Mouse (Mus musculus) ES-Bruce4 (cell line): ENCODE results near the gene Vldlr. TPM values are rescaled to one million over a fixed set of nuclear protein-coding genes. Genes with fewer than 3 reads are reported as not detected.

Experiments
- H3K27ac ChIP-seq: 2 replicates; pipeline ENCODE4 v1.5.1; 2012; ENCODE audit warnings: low read length, inconsistent platforms; ENCODE audit not compliant: insufficient read depth
- H3K27me3 ChIP-seq: 2 replicates; pipeline ENCODE4 v1.6.1; 2012; ENCODE audit warnings: mild to moderate bottlenecking, low read length, inconsistent platforms; ENCODE audit not compliant: control insufficient read depth, poor library complexity, insufficient read depth, severe bottlenecking
- H3K36me3 ChIP-seq: 2 replicates; pipeline ENCODE4 v1.6.1; 2012; ENCODE audit warnings: inconsistent platforms, mild to moderate bottlenecking, low read length, moderate library complexity; ENCODE audit not compliant: control insufficient read depth, poor library complexity, insufficient read depth, severe bottlenecking
- H3K4me1 ChIP-seq: one replicate; pipeline ENCODE4 v1.8.1; 2011; ENCODE audit warnings: low read length; ENCODE audit not compliant: control insufficient read depth, insufficient read depth
- H3K4me3 ChIP-seq: 2 replicates; pipeline ENCODE4 v1.5.1; 2011; ENCODE audit warnings: low read depth, mild to moderate bottlenecking, low read length
- H3K9ac ChIP-seq: 2 replicates; pipeline ENCODE4 v1.6.1; 2012; ENCODE audit warnings: low read depth, mild to moderate bottlenecking, inconsistent platforms; ENCODE audit not compliant: poor library complexity, severe bottlenecking
- H3K9me3 ChIP-seq: replicated peaks from 2 replicates; pipeline ENCODE4 v1.6.1; 2012; ENCODE audit warnings: mild to moderate bottlenecking, low read length, inconsistent platforms; ENCODE audit not compliant: control insufficient read depth, poor library complexity, insufficient read depth, severe bottlenecking
- CTCF ChIP-seq: IDR thresholded peaks from one replicate; pipeline ENCODE4 v1.8.1; 2011; ENCODE audit warnings: low read depth, low read length
- EP300 ChIP-seq: IDR thresholded peaks from 2 replicates; pipeline ENCODE4 v1.6.1; 2011; ENCODE audit warnings: low read depth, low read length; ENCODE audit not compliant: insufficient read depth
- POLR2A ChIP-seq: IDR thresholded peaks from one replicate; pipeline ENCODE4 v1.8.1; 2011; ENCODE audit warnings: low read length; ENCODE audit not compliant: insufficient read depth
- polyA plus RNA-seq: library from polyadenylated mRNA; stranded (reverse); fragments of >200 nt; gene quantifications from 2 replicates; pipeline ENCODE4 v1.2.4, GENCODE M21; 2011; ENCODE audit warnings: low read depth; ENCODE audit not compliant: missing spikeins, insufficient read depth, insufficient read length

Vldlr gene
- polyA plus RNA-seq, 1 experiment, result 2.4 TPM

DNA sequence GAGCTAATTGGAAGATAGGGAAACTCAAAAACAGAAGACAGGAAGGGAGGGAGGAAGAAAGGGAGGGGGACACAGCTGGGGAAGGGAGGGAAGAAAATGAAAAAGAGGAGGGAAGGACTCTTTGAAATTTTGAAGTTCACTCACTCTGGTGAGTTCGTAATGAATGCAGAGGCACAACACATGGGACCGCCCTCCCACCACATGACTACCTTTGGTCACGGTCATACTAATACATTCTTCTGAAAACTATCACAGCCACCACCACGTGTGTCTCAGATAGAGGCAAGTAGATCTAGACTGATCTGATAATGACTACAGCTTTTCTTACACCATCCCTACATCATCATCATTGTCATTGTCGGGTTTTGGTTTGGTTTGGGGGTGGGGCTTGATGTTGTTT is 38.5 kb downstream of the Vldlr start:
- Histone ChIP-seq H3K27ac (no peak overlapping the region), H3K27me3 (no peaks in the 10 kb centered on the region), H3K4me1 (no peaks in the 10 kb centered on the region), H3K9ac (no peak overlapping the region), H3K9me3 (no peaks in the 10 kb centered on the region), H3K4me3 (no peak overlapping the region), H3K36me3 (no peaks in the 10 kb centered on the region)
- TF ChIP-seq EP300, result no peak
- no peak for TF ChIP-seq CTCF
- no peak for TF ChIP-seq POLR2A

DNA sequence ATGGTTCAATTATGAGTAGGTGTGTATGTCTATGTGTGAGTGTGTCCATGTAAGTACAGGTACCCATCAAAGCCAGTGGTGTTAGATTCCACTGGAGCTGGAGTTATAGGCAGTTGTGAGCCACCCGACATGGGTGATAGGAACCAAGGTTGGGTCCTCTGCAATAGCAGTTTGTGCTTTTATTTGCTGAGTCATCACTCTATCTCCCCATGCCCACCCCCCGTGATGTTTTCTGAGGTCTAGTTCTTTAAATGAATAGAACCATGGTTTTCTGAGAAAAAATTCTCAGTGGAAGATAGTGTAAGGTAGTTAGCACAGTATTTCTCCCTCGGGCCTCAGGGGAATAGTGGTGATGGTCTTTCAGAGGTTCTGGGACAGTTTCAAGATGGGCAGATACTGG is 39.4 kb downstream of the Vldlr start:
- Histone ChIP-seq H3K36me3 (no peaks in the 10 kb centered on the region), H3K4me3 (no peak overlapping the region), H3K9ac (no peak overlapping the region), H3K9me3 (no peaks in the 10 kb centered on the region), H3K27me3 (no peaks in the 10 kb centered on the region), H3K27ac (no peak overlapping the region), H3K4me1 (no peaks in the 10 kb centered on the region)
- no peak for TF ChIP-seq EP300
- no peak for TF ChIP-seq POLR2A
- TF ChIP-seq CTCF, result no peak

GRCm38 (mm10) chr19:27260102-27260501 is 43.8 kb downstream of the Vldlr start:
- H3K27me3 ChIP-seq, result no peaks in the 10 kb centered on the region
- no peaks in the 10 kb centered on the region for H3K4me1 ChIP-seq
- TF ChIP-seq POLR2A (no peak), CTCF (no peak), EP300 (no peak)
- no peaks in the 10 kb centered on the region for H3K36me3 ChIP-seq
- H3K9ac ChIP-seq, result no peak overlapping the region
- H3K27ac ChIP-seq, result no peak overlapping the region
- no peaks in the 10 kb centered on the region for H3K9me3 ChIP-seq
- no peak overlapping the region for H3K4me3 ChIP-seq

DNA sequence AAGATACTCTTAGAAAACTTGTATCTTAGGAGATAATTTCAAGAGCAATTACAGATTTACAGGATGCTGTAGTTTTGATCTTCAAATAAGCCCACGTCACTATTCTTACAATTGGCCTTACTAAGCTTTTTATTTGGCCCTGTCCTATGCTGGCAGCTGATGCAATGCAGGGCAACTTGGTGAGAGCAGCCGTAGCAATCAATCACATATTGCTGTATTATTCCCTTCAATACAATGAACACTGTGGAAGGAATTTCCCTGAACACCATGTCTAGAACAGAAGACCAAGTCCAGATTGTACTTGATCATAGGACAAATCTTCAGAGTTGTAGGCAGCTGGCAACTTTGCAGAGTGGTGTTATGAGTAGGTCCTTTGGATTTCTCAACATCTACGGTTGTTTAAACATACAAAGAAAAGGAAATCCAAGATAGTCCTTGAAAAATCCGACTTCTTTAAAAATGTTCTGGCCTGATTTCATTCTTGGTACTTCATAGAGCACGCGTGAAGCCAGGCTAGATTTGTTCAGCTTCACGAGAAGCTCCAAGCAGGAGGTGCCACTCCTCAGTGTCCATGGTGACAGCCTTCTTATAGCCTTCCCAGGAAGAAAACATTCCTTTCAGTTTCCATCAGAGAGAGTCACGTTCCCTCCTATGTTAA is 44.5 kb downstream of the Vldlr start:
- no peaks in the 10 kb centered on the region for H3K36me3 ChIP-seq

DNA sequence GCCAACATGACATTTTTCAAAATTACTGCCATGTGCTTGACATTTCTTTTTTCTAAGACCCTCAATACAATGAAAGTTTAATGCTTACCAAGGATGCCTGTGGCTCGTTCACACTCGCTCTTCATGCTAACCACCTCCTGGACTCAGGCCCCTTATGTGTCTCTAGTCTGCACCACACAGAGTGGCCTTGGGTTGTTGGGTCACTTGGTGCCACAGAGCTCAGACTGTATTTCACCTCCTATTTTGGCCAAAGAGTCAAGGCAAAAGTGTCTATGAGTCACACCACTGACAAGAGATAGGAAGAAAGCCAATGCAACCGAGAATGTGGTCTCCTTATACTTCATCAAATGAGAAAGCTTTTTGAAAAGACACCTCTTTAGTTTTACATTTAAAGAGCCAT is 45.9 kb downstream of the Vldlr start:
- H3K4me3 ChIP-seq, result no peak overlapping the region
- H3K27me3 ChIP-seq, result no peaks in the 10 kb centered on the region
- no peaks in the 10 kb centered on the region for H3K4me1 ChIP-seq
- no peak overlapping the region for H3K9ac ChIP-seq
- H3K27ac ChIP-seq, result no peak overlapping the region
- no peak for TF ChIP-seq EP300
- no peak for TF ChIP-seq POLR2A
- no peak for TF ChIP-seq CTCF
- H3K9me3 ChIP-seq, result no peaks in the 10 kb centered on the region
- no peaks in the 10 kb centered on the region for H3K36me3 ChIP-seq

More for the DNA sequence above, 44.5 kb downstream of the Vldlr start:
- no peaks in the 10 kb centered on the region for H3K4me1 ChIP-seq
- no peaks in the 10 kb centered on the region for H3K9me3 ChIP-seq
- H3K27me3 ChIP-seq, result no peaks in the 10 kb centered on the region
- H3K9ac ChIP-seq, result no peak overlapping the region
- no peak overlapping the region for H3K27ac ChIP-seq
- no peak for TF ChIP-seq EP300
- no peak for TF ChIP-seq POLR2A
- no peak for TF ChIP-seq CTCF
- no peak overlapping the region for H3K4me3 ChIP-seq

GRCm38 (mm10) chr19:27273385-27273784 is 57.1 kb downstream of the Vldlr start:
- H3K27me3 ChIP-seq, result peaks cover 1% of the 10 kb centered on the region; the same call in 1 of the 2 replicates
- H3K4me3 ChIP-seq, result no peak overlapping the region
- TF ChIP-seq EP300 (no peak), POLR2A (no peak), CTCF (no peak)
- no peaks in the 10 kb centered on the region for H3K36me3 ChIP-seq
- no peak overlapping the region for H3K27ac ChIP-seq
- H3K4me1 ChIP-seq, result no peaks in the 10 kb centered on the region
- H3K9me3 ChIP-seq, result peaks cover 5% of the 10 kb centered on the region; the same call in 1 of the 2 replicates
- no peak overlapping the region for H3K9ac ChIP-seq

DNA sequence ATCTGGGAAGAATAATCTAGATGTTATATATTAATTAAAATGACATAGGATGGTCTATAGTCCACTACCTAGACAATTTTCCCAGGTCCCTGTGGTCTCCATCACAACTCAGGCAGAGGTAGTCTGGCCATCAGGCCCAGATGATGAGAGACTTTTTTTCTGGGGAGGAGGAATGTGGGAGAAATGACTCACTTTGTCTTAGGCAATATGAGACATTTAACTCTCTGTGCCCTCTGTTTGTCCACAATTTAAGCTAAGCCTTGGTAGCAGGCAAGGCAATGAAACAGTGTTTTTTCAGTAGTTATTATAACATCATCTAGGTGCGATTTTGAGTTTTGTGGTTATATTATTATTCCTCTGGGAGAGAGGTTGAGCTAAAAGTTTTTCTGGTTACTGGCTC is 58.1 kb downstream of the Vldlr start:
- no peaks in the 10 kb centered on the region for H3K4me1 ChIP-seq
- no peak overlapping the region for H3K27ac ChIP-seq
- no peak for TF ChIP-seq EP300
- no peak for TF ChIP-seq POLR2A
- no peak for TF ChIP-seq CTCF
- H3K9ac ChIP-seq, result no peak overlapping the region
- no peak overlapping the region for H3K4me3 ChIP-seq
- H3K36me3 ChIP-seq, result no peaks in the 10 kb centered on the region
- peaks cover 1% of the 10 kb centered on the region; the same call in 1 of the 2 replicates for H3K27me3 ChIP-seq
- H3K9me3 ChIP-seq, result peaks cover 5% of the 10 kb centered on the region; the same call in 1 of the 2 replicates
